Mouse (Mus musculus): ENCODE data around the gene Cptp. TPM values are rescaled to one million over a fixed set of nuclear protein-coding genes. Genes with fewer than 3 reads are reported as not detected.

The Cptp gene
- polyA plus RNA-seq, 1 experiment from 2014 or later: 8.4 TPM

- H3K4me2 ChIP-seq: peak overlapping the region; percentile 85
- ATAC-seq (ENCODE audit: low read depth): no peak
- 20% methylated on average over 8 of the region's 8 CpGs for WGBS (ENCODE audit: insufficient replicate concordance)
- H3K4me3 ChIP-seq (replicated peaks): peak overlapping the region; percentile 61
- H3K9me3 ChIP-seq (replicated peaks): no peaks in the 10 kb centered on the region
- H3K36me3 ChIP-seq: no peaks in the 10 kb centered on the region
- H3K4me1 ChIP-seq (replicated peaks): peaks cover 40% of the 10 kb centered on the region
- no peak for DNase-seq
- peak overlapping the region; percentile 74 for H3K9ac ChIP-seq
- H3K27me3 ChIP-seq: peaks cover 47% of the 10 kb centered on the region
- H3K27ac ChIP-seq: no peak overlapping the region
Measured at GRCm38 (mm10) chr4:155840076-155841002, 28.9 kb downstream of the Cptp start.

- no peaks in the 10 kb centered on the region for H3K9me3 ChIP-seq (replicated peaks)
- ATAC-seq (ENCODE audit: low read depth) (peak; percentile 49), DNase-seq (peak; percentile 58)
- H3K4me2 ChIP-seq: peak within 1 kb of the TSS; percentile 85
- H3K4me1 ChIP-seq (replicated peaks): peaks cover 40% of the 10 kb centered on the region
- peak within 1 kb of the TSS; percentile 61 for H3K4me3 ChIP-seq (replicated peaks)
- no peaks in the 10 kb centered on the region for H3K36me3 ChIP-seq
- 21% methylated on average over 16 of the region's 16 CpGs for WGBS (ENCODE audit: insufficient replicate concordance)
- peaks cover 47% of the 10 kb centered on the region for H3K27me3 ChIP-seq
- peak within 1 kb of the TSS; percentile 2 for H3K27ac ChIP-seq
- peak within 1 kb of the TSS; percentile 74 for H3K9ac ChIP-seq
Measured at GRCm38 (mm10) chr4:155839483-155839910, 29.7 kb downstream of the Cptp start, which contains the start of gene Mxra8. Mxra8 (plus strand) TSS chr4:155839680.

GRCm38 (mm10) chr4:155838187-155839153 is 30.8 kb downstream of the Cptp start:
- WGBS (ENCODE audit: insufficient replicate concordance): 45% methylated on average over 8 of the region's 8 CpGs
- no peak for ATAC-seq (ENCODE audit: low read depth)
- no peak overlapping the region for H3K4me2 ChIP-seq

GRCm38 (mm10) chr4:155837404-155838010 is 31.7 kb downstream of the Cptp start:
- peaks cover 58% of the 10 kb centered on the region for H3K4me1 ChIP-seq (replicated peaks)
- no peak overlapping the region for H3K9ac ChIP-seq
- no peak overlapping the region for H3K27ac ChIP-seq
- peaks cover 11% of the 10 kb centered on the region for H3K36me3 ChIP-seq
- peaks cover 34% of the 10 kb centered on the region for H3K27me3 ChIP-seq
- H3K4me2 ChIP-seq: no peak overlapping the region
- H3K9me3 ChIP-seq (replicated peaks): no peaks in the 10 kb centered on the region
- no peak overlapping the region for H3K4me3 ChIP-seq (replicated peaks)
- ATAC-seq (ENCODE audit: low read depth) (no peak), DNase-seq (no peak)
- WGBS (ENCODE audit: insufficient replicate concordance): 29% methylated on average over 11 of the region's 11 CpGs

More at GRCm38 (mm10) chr4:155838187-155839153, 30.8 kb downstream of the Cptp start:
- Histone ChIP-seq H3K4me3 (replicated peaks) (no peak overlapping the region), H3K27me3 (peaks cover 44% of the 10 kb centered on the region), H3K4me1 (replicated peaks) (peaks cover 49% of the 10 kb centered on the region), H3K9ac (no peak overlapping the region), H3K27ac (peak overlapping the region; percentile 2), H3K9me3 (replicated peaks) (no peaks in the 10 kb centered on the region), H3K36me3 (peaks cover 2% of the 10 kb centered on the region; the same call in 1 of the 2 replicates)
- DNase-seq: no peak

GRCm38 (mm10) chr4:155833836-155834235 is 35.4 kb downstream of the Cptp start:
- WGBS (ENCODE audit: insufficient replicate concordance): 46% methylated on average over 2 of the region's 2 CpGs

GRCm38 (mm10) chr4:155833234-155833633 is 36.0 kb downstream of the Cptp start:
- Histone ChIP-seq H3K4me2 (peak overlapping the region; percentile 92), H3K4me3 (replicated peaks) (peak overlapping the region; percentile 94; the same call in 1 of the 2 replicates), H3K27ac (peak overlapping the region; percentile 34), H3K27me3 (0 out of 2 replicates have a peak, but pooled peaks cover 3% of the 10 kb centered on the region), H3K36me3 (peaks cover 17% of the 10 kb centered on the region), H3K4me1 (replicated peaks) (peaks cover 40% of the 10 kb centered on the region), H3K9me3 (replicated peaks) (no peaks in the 10 kb centered on the region), H3K9ac (0 out of 2 replicates have a peak overlapping the region, but pooled peaks have one; percentile 94)
- DNase-seq (no peak), ATAC-seq (ENCODE audit: low read depth) (no peak)
- WGBS (ENCODE audit: insufficient replicate concordance): 80% methylated on average over 4 of the region's 4 CpGs

More at GRCm38 (mm10) chr4:155833836-155834235, 35.4 kb downstream of the Cptp start:
- Histone ChIP-seq H3K27me3 (0 out of 2 replicates have a peak, but pooled peaks cover 3% of the 10 kb centered on the region), H3K4me1 (replicated peaks) (peaks cover 46% of the 10 kb centered on the region), H3K36me3 (peaks cover 13% of the 10 kb centered on the region), H3K27ac (peak overlapping the region; percentile 34; the same call in 1 of the 2 replicates), H3K4me3 (replicated peaks) (no peak overlapping the region), H3K9me3 (replicated peaks) (no peaks in the 10 kb centered on the region), H3K9ac (peak overlapping the region; percentile 5; the same call in 1 of the 2 replicates), H3K4me2 (peak overlapping the region; percentile 92; the same call in 1 of the 2 replicates)
- peak; percentile 60 for DNase-seq
- ATAC-seq (ENCODE audit: low read depth): no peak

GRCm38 (mm10) chr4:155832321-155832720 is 36.9 kb downstream of the Cptp start:
- no peaks in the 10 kb centered on the region for H3K9me3 ChIP-seq (replicated peaks)
- peaks cover 32% of the 10 kb centered on the region for H3K4me1 ChIP-seq (replicated peaks)
- WGBS (ENCODE audit: insufficient replicate concordance): 49% methylated on average over 10 of the region's 10 CpGs
- H3K4me2 ChIP-seq: peak overlapping the region; percentile 92
- ATAC-seq (ENCODE audit: low read depth): no peak
- H3K9ac ChIP-seq: peak overlapping the region; percentile 94
- H3K36me3 ChIP-seq: peaks cover 26% of the 10 kb centered on the region
- H3K27ac ChIP-seq: peak overlapping the region; percentile 89
- H3K27me3 ChIP-seq: no peaks in the 10 kb centered on the region
- no peak for DNase-seq
- H3K4me3 ChIP-seq (replicated peaks): peak overlapping the region; percentile 94

- Histone ChIP-seq H3K36me3 (peaks cover 31% of the 10 kb centered on the region), H3K27me3 (no peaks in the 10 kb centered on the region), H3K9me3 (replicated peaks) (no peaks in the 10 kb centered on the region), H3K4me3 (replicated peaks) (peak overlapping the region; percentile 94), H3K9ac (peak overlapping the region; percentile 94), H3K4me2 (peak overlapping the region; percentile 92), H3K4me1 (replicated peaks) (peaks cover 32% of the 10 kb centered on the region), H3K27ac (peak overlapping the region; percentile 89)
- under 1% methylated on average over 25 of the region's 25 CpGs for WGBS (ENCODE audit: insufficient replicate concordance)
- DNase-seq: no peak
- peak; percentile 11 for ATAC-seq (ENCODE audit: low read depth)
Measured at GRCm38 (mm10) chr4:155831831-155832230, 37.4 kb downstream of the Cptp start.

- Histone ChIP-seq H3K9ac (peak within 1 kb of the TSS; percentile 94), H3K4me3 (replicated peaks) (peak within 1 kb of the TSS; percentile 94), H3K27ac (peak within 1 kb of the TSS; percentile 89), H3K4me2 (peak within 1 kb of the TSS; percentile 92), H3K9me3 (replicated peaks) (no peaks in the 10 kb centered on the region), H3K36me3 (peaks cover 36% of the 10 kb centered on the region), H3K27me3 (no peaks in the 10 kb centered on the region), H3K4me1 (replicated peaks) (peaks cover 32% of the 10 kb centered on the region)
- under 1% methylated on average over 49 of the region's 49 CpGs for WGBS (ENCODE audit: insufficient replicate concordance)
- peak; percentile 96 for ATAC-seq (ENCODE audit: low read depth)
- peak; percentile 95 for DNase-seq
Measured at GRCm38 (mm10) chr4:155831205-155831766, 38.0 kb downstream of the Cptp start, which contains the start of gene Aurkaip1. Aurkaip1 (plus strand) TSS chr4:155831272.

GRCm38 (mm10) chr4:155830596-155830995 is 38.6 kb downstream of the Cptp start:
- Histone ChIP-seq H3K9me3 (replicated peaks) (no peaks in the 10 kb centered on the region), H3K4me2 (peak overlapping the region; percentile 92), H3K4me3 (replicated peaks) (peak overlapping the region; percentile 94), H3K36me3 (peaks cover 40% of the 10 kb centered on the region), H3K9ac (peak overlapping the region; percentile 62), H3K4me1 (replicated peaks) (peaks cover 32% of the 10 kb centered on the region), H3K27ac (peak overlapping the region; percentile 89), H3K27me3 (no peaks in the 10 kb centered on the region)
- DNase-seq (no peak), ATAC-seq (ENCODE audit: low read depth) (no peak)
- 50% methylated on average over 8 of the region's 8 CpGs for WGBS (ENCODE audit: insufficient replicate concordance)
